Mouse (Mus musculus) kidney, adult 2 months (tissue): ENCODE measurements around the gene Adamts7. TPM values are rescaled to one million over a fixed set of nuclear protein-coding genes. Genes with fewer than 3 reads are reported as not detected.

Experiments used
- DNase-seq: peaks from one replicate; pipeline ENCODE4 v3.0.0; 2021
- H3K27ac ChIP-seq: fragments of 200-500 bp; 2 replicates; pipeline ENCODE4 v1.5.1; 2012; ENCODE audit warnings: low read depth, low read length, control low read depth, inconsistent platforms; ENCODE audit not compliant: insufficient read depth
- H3K27me3 ChIP-seq: fragments of 200-500 bp; replicated peaks from 2 replicates; pipeline ENCODE4 v1.6.1; 2012; ENCODE audit warnings: mild to moderate bottlenecking, moderate library complexity, low read length, inconsistent platforms; ENCODE audit not compliant: control insufficient read depth, insufficient read depth
- H3K36me3 ChIP-seq: fragments of 200-500 bp; 2 replicates; pipeline ENCODE4 v1.6.1; 2012; ENCODE audit warnings: mild to moderate bottlenecking, moderate library complexity, low read length, inconsistent platforms; ENCODE audit not compliant: control insufficient read depth, insufficient read depth
- H3K4me1 ChIP-seq: fragments of 200-500 bp; 2 replicates; pipeline ENCODE4 v1.6.1; 2011; ENCODE audit warnings: low read length; ENCODE audit not compliant: control insufficient read depth, insufficient read depth
- H3K4me3 ChIP-seq: fragments of 200-500 bp; 2 replicates; pipeline ENCODE4 v1.5.1; 2011; ENCODE audit warnings: mild to moderate bottlenecking, low read depth, low read length, control low read depth; ENCODE audit not compliant: insufficient read depth
- CTCF ChIP-seq: fragments of 200-500 bp; conservative IDR thresholded peaks from 2 replicates; pipeline ENCODE4 v1.5.1; 2011; ENCODE audit warnings: low read depth, mild to moderate bottlenecking, control low read depth, low read length, moderate library complexity, mixed read lengths; ENCODE audit not compliant: insufficient read depth, insufficient read length
- POLR2A ChIP-seq: fragments of 200-500 bp; IDR thresholded peaks from one replicate; pipeline ENCODE4 v1.6.1; 2011; ENCODE audit warnings: low read depth, low read length, control low read depth
- WGBS: fragments of 180-500 bp; shearing (Covaris S2); methylation state at CpG from one replicate; pipeline ENCODE4 v1.1.7; 2018; 5-methylcytosine and 5-hydroxymethylcytosine counted together
- polyA plus RNA-seq: library from polyadenylated mRNA; depleted of rRNA; stranded (reverse); fragments of >200 nt; gene quantifications from 2 replicates; pipeline ENCODE4 v1.2.3, GENCODE M21; 2012

Gene Adamts7
- polyA plus RNA-seq, 1 experiment = 9.4 TPM

DNA sequence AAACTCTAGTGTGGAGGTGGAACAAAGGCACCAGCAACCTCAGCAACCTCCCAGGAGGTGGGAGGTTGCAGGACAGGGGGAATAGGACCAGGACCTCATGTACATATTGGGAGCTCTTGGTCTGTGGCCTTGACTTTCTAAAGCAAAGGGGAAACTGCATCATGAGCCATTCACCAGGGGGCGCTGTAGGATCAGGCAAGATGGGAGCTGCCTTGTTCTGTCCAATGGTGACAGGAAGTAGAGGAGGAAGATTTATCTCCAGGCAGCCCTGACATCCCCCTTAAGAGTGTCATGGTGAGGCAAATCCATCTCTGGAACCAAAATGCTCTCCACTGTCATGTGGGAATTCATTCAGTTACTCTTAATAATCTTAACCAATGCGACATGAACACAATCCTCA is 43.6 kb downstream of the Adamts7 start:
- Histone ChIP-seq H3K36me3 (no peaks in the 10 kb centered on the region), H3K4me3 (no peak overlapping the region), H3K4me1 (no peaks in the 10 kb centered on the region), H3K27ac (no peak overlapping the region), H3K27me3 (no peaks in the 10 kb centered on the region)
- TF ChIP-seq CTCF (peak; percentile 96), POLR2A (no peak)
- peak; percentile 81 for DNase-seq
- WGBS = 47% methylated on average over 2 of the region's 2 CpGs

DNA sequence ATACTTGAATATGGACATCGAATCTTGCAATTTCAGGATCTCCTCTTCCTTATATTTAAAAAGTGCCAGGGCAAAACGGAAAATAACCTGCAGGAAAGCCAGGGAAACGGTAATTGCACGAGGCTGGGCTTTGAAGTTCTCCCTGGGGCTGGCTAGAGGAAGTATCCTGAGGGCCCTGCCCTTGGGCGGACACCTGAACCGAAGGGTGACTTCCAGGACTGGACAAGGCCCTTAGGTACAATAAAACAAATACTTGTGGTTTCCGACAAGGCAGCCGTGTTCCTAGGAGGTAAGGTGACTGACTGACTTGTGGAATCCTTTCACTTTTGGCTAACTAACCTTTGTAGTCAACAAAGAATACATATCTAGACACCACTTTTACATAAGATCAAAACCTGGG is 44.9 kb downstream of the Adamts7 start:
- WGBS = 62% methylated on average over 8 of the region's 8 CpGs
- no peaks in the 10 kb centered on the region for H3K27me3 ChIP-seq
- H3K4me3 ChIP-seq = no peak overlapping the region
- no peak overlapping the region for H3K27ac ChIP-seq
- no peaks in the 10 kb centered on the region for H3K36me3 ChIP-seq
- H3K4me1 ChIP-seq = no peaks in the 10 kb centered on the region
- no peak for DNase-seq
- TF ChIP-seq CTCF (no peak), POLR2A (no peak)

DNA sequence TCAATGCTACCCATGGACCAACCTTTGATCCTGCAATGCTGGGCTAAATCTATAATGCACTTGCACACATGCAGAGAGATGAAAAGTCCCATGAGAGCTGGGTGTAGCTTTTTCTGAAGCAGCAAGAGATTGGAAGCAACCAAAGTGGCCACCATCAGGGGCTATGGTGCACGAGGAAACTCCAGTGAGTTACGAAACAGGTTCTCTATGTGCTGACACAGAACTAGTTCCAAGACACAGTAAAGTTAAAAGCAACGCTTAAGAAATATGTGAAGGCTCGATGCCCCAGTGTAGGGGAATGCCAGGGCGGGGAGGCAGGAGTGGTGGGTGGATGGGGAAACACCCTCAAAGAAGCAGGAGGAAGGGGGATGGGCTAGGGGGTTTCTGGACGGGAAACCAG is 45.8 kb downstream of the Adamts7 start:
- no peaks in the 10 kb centered on the region for H3K36me3 ChIP-seq
- H3K4me3 ChIP-seq = no peak overlapping the region
- H3K4me1 ChIP-seq = no peaks in the 10 kb centered on the region
- no peak overlapping the region for H3K27ac ChIP-seq
- WGBS = 83% methylated on average over 6 of the region's 6 CpGs
- DNase-seq = no peak
- TF ChIP-seq CTCF (no peak), POLR2A (no peak)
- H3K27me3 ChIP-seq = no peaks in the 10 kb centered on the region

DNA sequence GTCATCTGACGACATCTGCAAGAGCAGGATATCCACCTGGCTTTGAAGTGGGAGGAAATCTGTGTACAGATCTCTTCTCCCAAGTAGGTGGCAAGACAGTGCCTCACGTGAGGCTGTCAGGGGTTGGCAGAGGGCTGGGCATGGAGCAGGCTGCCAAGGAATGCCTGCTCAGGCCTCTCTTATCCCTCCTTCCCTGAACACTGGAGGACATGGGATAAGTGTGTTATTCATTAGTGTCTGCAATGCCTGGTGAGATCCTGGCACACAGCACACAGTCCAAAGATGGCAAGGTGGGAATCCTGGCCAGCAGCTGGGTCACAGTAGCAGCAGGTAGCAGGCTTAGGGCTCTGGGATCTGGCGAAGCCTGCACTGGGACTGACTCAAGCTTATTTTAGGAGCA is 50.3 kb downstream of the Adamts7 start:
- Histone ChIP-seq H3K27me3 (no peaks in the 10 kb centered on the region), H3K27ac (no peak overlapping the region), H3K4me3 (no peak overlapping the region), H3K4me1 (no peaks in the 10 kb centered on the region), H3K36me3 (no peaks in the 10 kb centered on the region; the same call in 1 of the 2 replicates)
- DNase-seq = no peak
- TF ChIP-seq CTCF (no peak), POLR2A (no peak)
- 84% methylated on average over 3 of the region's 3 CpGs for WGBS

DNA sequence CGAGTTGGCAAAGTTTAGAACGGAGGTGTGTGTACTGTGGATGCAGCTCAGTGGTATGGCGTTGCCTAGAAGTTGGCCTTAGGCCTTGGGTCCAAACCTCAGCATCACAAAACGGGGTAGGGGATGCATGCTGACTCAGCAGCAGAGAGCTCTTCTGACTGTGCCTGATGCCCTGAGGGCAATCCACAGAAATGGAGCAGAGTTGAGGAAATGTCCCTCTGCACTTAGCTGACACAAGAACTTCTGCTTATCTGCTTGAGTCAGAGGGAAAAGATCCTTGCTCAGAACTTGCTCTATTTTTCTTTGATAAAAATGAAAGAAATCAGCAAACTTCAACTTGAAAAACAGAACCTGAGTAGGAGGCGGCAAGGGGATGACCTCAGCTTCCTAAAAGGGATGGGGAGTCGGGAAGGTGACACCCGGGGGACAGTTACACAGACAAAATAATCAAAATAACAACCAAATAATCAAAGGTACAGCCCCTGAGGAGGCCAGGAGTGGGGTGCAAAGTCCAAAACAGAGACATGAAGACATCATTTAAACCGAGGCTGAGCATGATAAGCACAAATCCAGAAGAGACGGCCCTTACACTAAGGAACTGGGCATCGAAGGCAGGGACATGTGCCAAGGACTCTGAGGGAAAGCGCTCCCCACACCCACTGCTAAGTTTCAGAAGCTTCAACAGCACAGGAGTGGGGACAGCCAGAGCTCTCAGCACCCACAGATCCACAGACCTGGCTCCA is 53.6 kb downstream of the Adamts7 start:
- Histone ChIP-seq H3K4me1 (no peaks in the 10 kb centered on the region), H3K27ac (no peak overlapping the region), H3K27me3 (no peaks in the 10 kb centered on the region), H3K36me3 (no peaks in the 10 kb centered on the region; the same call in 1 of the 2 replicates), H3K4me3 (no peak overlapping the region)
- TF ChIP-seq CTCF (no peak), POLR2A (no peak)
- no peak for DNase-seq
- WGBS = 63% methylated on average over 11 of the region's 11 CpGs

DNA sequence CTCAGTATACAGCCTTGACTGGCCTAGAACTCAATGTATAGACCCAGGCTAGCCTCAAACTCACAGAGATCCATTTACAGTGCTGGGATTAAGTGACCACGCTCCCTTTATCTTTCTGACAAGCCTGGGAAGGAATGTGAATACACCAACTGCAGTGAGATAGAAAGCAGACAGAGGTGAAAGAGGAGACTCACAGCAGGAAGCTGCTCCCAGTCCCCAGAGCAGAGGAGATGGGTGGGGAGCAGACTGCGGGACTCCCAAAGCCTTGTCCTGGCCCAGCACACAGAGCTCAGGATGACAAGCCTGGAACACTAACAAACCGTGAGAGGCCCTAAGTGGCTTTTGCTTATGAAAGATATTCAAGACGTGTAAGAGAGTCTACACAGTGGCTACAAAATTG is 54.6 kb downstream of the Adamts7 start:
- Histone ChIP-seq H3K4me1 (no peaks in the 10 kb centered on the region), H3K27ac (no peak overlapping the region), H3K4me3 (no peak overlapping the region), H3K36me3 (no peaks in the 10 kb centered on the region; the same call in 1 of the 2 replicates), H3K27me3 (no peaks in the 10 kb centered on the region)
- no peak for TF ChIP-seq CTCF
- TF ChIP-seq POLR2A = no peak
- 70% methylated on average over 4 of the region's 4 CpGs for WGBS
- DNase-seq = no peak

DNA sequence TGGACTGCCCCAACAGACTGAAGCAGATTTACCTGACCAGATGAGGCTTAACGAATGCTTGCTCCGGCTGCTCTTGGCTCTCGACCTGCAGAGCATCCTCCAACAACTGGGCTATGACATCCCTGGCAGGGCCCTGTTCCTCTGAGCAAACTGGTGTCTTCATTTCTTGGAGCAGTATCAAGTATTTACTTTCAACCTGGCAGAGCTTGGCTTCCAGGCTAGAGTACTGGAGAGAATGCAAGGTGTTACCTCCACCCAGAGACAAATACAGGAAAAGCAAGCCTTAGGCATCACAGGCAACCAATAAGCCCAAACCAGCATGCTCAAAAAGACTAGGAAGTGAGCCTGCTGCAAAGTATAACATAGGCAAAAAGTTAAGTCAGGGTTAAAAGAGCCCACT is 59.4 kb downstream of the Adamts7 start:
- H3K36me3 ChIP-seq = no peaks in the 10 kb centered on the region
- no peak overlapping the region for H3K27ac ChIP-seq
- no peak overlapping the region for H3K4me3 ChIP-seq
- no peaks in the 10 kb centered on the region for H3K4me1 ChIP-seq
- TF ChIP-seq CTCF (no peak), POLR2A (no peak)
- WGBS = 86% methylated on average over 3 of the region's 3 CpGs
- no peaks in the 10 kb centered on the region for H3K27me3 ChIP-seq
- no peak for DNase-seq
